Mouse (Mus musculus): Measurements from ENCODE around the gene Axdnd1.
A peak's percentile ranks its signal among the peaks of the same experiment; 100 is the strongest.
"Not testable (repeated sequence)": the region's sequence is repeated elsewhere in the genome, so short reads cannot be mapped to it uniquely, and the experiment has no call there.

Gene Axdnd1

DNA sequence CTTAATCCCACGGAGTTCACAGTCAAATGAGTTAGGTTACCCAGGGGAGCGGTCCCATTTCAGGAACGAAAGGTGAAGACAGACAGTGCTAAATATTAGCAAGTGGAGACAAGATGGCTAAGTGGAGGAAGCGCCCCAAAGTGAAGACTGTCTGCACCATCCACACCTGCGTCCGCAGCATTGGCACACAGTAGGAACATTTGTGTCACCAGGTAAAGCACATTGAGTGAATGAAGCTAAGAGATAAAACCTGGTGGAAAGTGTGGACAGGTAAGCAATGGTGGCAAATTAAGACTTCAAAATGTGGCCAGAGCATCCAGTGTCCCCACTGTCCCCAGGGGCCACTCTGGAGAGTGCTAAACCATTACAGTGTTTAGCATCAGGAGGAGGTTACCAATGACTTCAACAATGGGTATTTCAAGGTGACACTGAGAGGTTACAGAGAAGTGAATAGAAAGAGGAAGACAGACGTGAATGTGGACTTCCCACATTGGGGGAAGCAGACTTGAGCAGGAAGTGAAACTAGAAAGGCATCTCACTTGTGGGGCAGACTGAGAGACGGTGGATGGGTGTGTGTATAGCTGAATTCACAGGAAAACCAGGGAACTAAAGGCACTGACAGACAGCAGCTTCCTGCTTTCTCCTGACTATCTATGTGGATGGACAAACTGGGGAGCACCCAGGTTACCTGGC, 16.2 kb upstream of the Axdnd1 start:
- peak in 1 of 2 experiments; percentile 27 for DNase-seq

DNA sequence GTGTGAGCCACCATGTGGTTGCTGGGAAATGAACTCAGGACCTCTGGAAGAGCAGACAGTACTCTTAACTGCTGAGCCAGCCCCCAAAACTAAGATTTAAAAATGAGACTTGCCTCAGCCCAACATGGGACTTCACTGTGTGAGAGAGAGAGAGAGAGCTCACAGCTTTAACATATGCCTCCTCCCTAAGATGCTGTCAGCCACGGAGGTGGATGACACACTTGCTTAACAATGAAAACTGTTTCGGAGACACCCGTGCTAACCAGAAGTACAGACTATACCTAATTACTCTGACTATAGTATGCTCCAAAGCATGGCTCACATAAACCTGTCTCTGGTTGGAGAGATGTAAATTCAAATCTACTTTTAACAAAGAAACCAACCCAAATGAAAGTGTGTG, 12.5 kb upstream of the Axdnd1 start:
- no peak for DNase-seq

DNA sequence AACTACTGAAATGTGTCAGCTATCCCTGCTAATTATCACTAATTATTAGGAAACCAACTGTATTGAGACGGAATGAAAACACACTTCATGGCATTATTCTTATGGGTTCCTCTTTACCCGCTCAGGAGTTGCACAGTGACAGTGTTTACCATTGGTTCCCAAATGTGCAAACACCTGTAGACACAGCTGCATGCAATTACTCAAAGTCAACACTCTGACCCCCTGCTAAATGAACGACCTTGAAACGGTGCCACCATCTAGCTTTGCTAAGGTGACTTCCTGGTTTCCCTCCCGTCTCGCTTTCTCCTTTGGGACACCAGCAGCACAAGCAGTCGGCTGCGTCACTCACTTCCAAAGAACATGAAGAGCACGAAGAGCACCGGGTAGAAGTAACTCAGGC, 11.5 kb upstream of the Axdnd1 start:
- DNase-seq: peak in 1 of 2 experiments; percentile 16

DNA sequence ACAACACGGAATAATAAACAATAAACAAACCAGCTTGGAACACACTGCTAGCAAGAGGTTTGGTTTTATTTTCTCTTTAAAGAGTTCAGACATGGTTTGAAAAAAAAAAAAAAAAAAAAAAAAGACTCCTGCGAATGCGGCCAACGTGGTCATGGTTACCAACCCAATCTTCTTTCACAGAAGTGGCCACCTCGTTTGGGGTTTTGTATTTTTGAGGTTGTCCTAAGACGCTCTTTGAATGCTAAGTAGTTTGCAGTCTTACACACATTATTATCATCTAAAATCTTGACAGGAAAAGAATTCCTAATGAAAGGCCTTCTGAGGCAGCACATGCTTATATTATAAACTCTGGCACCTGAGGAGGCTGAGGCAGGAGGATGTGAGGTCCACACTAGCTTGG, 7.5 kb upstream of the Axdnd1 start:
- DNase-seq: no peak

DNA sequence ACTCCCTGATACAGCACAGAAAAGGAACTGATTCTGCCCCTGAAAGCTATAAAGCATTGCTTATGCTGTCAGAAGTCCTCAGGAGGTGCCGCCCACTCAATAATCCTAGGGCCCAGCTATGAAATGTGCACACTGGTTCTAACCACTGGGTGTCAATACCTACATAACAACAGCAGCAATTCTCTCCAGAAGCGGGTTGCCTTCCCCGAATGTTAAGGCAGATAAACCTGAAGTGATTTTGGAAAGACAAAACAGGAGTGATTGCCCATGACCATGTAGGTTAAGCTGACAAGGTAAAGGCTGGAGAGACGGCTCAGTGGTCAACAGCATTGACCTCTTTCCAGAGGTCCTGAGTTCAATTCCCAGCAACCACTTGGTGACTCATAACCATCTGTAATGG, 4.8 kb upstream of the Axdnd1 start:
- DNase-seq: no peak

DNA sequence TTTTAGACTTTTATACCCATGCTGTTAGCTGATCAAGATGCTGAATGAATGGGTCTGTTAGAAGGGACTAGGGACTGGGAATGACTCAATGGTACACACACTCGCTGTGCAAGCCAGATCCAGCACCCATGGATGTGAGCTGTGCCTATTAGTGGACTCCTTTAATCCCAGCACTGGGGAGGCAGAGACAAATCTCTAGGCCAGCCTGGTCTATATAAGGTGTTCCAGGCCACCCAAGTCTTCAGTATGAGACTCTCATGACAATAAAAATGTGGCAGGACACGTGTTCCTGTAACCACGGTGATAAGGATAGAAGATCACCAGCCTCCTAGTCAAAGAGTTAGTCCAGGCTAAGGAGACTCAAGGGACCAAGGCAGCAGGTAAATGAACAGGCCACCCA, 3.1 kb upstream of the Axdnd1 start:
- DNase-seq: no peak

DNA sequence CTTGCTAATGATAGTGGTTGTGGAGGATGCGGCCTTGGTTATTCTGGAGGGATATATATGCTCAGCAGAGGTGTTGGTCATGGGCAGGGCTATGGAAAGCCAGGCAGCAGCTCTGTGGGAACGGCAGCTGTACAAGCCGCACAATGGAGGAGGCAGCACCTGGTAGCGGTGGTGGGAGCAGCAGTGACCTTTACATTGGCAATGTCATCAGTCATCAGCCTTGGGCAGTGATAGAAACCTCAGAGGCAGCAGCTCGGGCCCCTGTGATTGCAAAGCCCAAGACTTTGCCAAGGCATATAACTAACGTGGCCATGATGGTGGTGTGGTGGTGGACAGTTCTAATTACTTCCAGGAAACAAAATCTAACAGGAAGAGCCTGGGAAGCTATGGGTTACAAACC, 2.5 kb upstream of the Axdnd1 start:
- DNase-seq: no peak

DNA sequence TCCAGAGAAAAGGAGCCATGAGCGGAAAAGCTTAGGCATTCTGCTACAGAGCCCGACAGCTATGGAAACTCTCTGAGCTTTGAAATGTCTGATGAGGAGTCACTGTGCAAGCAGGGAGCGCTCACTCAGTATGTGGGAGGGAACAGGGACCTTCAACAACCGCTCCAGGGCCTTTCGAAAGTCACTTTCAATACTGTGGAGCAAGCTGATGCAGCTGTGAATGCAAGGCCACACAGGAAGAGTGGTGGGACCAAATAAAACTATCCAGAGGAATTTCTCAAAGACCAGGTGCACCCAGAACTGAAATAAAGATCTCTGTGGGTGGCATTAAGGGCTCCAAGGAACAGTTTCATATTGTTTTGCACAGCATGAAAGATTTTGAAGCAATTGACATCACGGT, 1.9 kb upstream of the Axdnd1 start:
- no peak for DNase-seq

DNA sequence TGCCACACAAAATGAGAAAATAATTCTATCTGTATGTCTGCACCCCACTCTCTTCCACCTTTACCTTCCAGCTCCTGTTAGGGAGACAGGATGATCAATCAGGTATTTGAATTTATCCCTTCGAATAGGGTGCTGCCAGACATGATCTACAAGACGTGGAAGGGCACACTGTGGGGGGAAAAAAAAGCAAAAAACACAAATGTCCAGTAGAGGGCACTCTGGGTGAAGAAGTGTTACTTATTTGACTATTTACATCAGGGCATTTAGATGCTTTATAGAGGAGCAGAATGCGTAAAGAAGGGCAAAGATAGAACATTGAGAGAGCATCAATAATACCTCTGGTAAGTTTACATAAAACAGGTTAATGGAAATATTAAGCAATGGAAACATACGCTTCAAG, 2.8 kb downstream of the Axdnd1 start:
- DNase-seq: peak in 1 of 2 experiments; percentile 45

DNA sequence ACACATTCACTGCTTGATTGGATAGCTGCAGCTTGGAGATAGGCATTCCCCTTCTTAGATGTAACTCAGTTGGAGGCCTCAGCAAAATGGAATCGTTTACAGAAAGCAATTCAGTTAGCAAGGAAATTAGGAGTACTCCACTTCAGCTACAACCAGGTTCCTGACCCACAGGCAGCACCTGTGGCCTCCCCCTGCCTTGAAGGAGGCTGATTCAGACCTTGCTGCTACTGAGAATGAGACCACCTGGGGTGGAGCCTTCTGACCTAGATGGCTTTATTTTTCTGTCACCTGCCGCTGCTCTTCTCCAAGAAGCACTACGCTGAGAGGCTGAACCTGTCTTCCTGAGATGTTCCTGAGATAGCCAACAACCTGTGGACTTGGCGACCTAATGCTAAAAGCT, 12.4 kb downstream of the Axdnd1 start:
- DNase-seq: no peak

DNA sequence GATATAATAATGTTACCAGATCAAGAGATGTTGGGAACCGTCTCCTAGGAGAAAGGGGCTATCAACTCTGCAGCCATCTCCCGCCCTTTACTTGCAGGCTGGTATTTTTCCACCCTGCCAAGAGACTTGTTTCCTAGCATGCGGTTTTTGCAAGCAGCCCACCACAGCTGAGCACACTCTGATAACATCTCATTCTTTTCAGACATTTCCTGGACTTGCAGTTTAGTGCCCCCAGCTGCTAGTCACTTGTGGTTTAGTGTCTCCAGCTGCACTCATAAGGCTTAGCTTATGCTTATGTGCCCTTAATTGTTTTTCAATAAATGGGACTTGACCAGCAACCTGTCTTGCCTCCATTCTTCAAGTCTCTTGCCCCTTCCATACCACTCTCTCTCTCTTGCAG, 13.0 kb downstream of the Axdnd1 start:
- no peak for DNase-seq

DNA sequence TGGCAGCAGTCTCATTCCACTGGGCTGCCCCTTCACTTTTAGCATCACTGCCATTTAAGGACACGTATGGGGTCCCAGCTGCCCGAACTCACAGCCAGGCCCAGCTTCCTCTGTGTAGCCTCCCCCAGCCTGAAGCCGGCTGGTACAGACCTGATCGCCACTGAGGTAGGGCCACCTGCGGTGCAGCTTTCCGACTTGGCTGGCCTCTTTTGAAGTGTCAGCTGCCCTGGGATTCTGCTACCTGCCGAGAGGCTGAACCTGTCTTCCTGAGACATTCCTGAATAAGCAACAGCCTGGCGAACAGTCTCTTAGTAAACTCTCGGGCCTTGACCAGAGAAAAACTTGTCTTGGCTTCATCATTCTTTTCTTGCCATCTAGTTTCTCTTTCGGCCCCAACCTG, 17.7 kb downstream of the Axdnd1 start:
- DNase-seq: no peak

DNA sequence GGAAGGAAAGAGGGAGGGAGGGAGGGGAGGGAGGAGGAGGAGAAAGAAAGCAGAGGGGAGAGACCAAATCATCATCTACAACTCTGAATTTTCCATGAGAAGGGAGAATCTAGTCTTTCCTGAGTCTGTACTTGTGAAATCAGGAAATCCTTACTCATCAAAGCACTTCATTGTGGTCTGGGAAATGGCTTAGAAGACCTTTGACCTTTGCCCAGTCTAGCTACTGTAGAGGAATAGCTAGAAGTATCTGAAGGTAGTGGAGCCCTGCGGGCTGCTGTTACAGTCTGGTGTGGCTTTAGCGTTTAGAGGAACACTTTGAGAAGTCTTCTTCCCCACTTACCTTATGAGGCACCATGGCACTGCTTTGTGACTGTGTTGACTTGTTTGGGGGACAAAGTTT, 18.5 kb downstream of the Axdnd1 start:
- no peak for DNase-seq

DNA sequence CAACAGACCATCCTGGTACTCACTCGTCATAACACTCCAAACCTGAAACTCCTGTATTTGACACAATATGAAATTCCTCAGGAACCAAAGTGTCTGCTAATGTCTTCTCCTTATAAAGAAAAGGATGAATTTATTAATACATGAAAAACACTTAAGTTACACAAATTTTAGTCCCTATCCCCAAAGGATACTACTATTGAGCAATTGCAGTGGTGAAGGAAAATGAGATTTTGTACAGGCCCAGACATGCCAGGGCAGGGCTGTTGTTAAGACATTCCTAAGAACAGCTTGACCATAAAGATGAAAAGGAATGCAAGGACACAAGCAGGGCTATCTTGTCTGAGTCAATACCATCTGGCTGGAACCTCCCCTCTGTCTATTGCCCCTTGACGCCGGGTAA, 20.8 kb downstream of the Axdnd1 start:
- DNase-seq: not testable (repeated sequence)

DNA sequence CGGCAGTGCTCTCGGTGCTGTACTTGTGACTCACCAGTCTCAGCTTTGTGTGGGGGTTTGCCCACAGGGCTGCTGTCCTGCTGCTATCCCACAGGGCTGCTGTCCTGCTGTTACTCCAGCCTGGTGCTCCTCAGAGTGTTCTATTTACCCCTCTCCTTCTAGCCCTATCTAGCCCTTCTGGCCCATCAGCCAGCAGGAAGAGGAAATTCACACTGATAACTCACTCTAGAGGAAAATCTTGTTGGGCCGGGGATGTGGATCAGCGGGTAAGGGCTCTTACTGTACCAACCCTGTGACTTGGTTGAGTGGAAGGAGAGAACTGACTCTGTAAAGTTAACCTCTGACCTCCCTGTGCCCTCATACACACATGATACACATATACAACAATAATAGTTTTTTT, 27.8 kb downstream of the Axdnd1 start:
- no peak for DNase-seq

DNA sequence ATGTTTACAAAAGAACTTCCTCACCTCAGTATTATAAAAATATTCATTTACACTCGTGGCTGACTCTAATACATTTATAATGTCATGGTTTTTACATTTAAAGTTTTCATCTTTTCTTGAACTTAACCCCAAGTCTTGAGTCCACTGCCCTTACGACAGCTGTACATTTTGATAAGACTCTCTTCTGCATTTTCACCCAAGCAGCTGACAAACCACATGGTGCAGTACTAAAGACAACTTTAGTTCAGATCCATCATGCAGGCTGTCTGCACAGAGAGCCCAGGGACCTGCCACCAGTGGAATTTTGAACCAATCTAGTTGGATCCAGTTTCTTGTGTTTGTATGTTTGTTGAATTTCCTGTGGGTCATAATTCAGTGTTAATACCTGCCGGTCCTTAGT, 34.1 kb downstream of the Axdnd1 start:
- DNase-seq: no peak

DNA sequence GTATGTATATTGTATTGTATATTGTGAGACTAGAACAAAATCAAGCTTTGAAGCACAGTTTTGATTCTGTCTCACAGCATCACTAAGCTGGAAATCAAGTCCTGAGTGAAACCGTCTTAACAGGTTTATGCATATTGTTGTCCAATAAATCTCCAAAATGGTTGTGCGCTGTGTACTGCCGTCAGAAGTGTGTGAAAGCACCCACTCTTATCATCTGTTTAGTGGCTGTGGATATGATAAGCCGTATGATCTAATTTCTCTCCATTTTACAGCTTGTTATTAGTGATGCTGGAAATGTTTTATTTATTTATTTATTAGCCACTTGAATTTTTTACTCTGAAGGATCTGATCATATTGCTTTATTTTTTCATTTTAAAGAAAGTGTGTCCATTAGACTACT, 34.7 kb downstream of the Axdnd1 start:
- DNase-seq: no peak

DNA sequence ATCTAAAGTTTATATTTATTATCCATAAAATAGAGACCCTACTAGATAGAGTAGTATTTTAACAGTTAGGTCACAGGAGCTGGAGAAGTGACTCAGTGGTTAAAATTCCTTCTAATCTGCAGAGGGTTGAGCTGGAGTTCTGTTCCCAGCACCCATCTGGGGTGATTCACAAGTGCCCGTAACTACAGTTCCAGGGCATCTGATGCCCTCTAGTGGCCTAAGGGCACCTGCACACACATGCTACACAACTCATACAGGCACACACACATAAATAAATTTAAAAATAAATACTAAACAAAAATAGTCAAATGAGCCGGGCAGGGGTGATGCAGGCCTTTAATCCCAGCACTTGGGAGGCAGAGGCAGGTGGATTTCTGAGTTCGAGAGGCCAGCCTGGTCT, 39.7 kb downstream of the Axdnd1 start:
- DNase-seq: no peak

DNA sequence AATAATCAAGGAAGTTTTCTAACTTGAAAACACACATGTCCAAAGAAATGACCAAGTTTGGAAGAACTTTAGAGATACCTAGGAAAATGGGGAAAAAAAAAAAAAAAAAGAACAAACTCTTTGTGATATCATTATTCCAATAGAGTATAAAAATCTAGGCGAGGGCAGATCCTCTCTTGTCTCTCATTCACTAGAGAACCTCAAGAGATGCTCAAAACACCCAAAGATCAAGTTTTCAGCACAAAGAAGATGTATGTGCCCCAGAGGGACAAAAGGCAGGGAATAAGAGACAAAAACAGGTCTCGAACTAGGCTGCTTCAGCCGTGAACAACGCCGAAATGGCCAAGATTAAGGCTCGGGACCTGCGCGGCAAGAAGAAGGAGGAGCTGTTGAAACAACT, 55.2 kb downstream of the Axdnd1 start, which contains the start of gene Gm2000:
Gm2000 (plus strand) TSS at position 301 of the 400 bp plus-strand sequence.
- no peak for DNase-seq

DNA sequence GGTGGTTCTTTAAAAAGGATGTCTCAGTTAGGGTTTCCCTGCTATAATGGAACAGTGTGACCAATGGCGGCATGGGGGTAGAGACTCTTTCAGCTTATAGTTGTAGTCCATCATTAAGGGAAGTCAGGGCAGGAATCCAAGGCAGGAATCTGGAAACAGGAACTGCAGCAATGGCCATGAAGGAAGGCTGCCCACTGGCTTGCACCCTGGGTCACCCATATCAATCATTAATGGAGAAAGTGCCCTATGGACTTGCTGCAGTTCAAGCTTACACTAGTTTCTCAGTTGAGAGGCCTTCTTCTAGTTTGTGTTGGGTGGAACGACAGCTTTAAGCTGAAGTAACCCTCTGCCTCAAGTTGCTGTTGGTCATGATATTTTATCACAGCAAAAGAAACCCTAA, 68.5 kb downstream of the Axdnd1 start:
- DNase-seq: no peak

DNA sequence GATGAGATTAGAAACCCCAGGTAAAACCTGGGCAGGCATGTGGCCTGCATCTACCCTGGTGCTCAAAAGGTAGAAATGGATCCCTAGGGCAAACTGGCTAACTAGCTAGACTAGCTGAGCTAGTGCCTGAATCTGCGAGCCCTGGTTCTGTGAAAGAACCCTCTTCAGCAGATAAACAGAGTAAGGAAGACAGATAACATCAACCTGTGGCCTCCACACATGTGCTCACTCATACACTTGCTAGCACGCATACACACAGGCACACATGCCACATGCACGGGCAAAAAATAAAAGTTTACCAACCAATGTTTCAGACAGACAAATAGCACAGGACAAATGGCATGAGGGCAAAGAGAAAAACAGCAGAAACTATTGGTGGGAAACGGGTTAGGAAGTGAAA, 70.5 kb downstream of the Axdnd1 start:
- DNase-seq: no peak

DNA sequence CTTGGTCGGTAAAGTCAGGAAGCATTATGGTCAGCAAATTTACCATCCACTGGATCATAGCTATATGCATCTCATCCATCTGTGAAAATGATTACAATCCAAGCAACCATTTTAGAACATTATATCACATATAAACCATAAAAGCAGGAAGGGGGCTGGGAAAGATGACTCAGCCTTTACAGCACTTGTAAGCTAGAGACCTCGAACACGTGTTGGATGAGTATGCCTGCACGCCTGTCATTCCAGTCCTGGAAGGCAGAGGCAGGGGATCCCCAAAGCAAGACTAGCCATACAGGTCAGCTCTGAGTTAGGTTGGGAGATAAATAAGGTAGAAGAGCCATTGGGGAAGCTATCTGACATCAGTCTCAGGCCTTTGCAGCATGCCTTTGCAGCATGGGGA, 71.9 kb downstream of the Axdnd1 start:
- no peak for DNase-seq

DNA sequence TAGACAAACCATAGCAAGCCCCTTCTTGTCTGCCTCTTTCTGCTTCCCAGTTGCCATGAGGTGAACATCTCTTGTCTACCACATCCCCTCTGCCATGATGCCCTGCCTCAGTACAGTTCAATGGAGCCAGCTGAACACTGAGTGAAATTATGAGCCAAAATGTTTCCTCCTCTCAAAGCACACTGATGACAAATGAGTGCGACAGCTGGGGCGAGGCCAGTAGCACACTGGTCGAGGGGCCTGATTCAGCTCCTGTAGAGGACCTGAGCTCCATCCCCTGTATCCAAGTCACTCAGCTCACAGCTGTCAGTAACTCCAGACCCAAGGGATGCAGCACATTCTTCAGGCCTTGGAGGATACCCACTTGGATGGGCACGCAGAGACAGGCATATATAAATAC, 75.3 kb downstream of the Axdnd1 start:
- DNase-seq: no peak

DNA sequence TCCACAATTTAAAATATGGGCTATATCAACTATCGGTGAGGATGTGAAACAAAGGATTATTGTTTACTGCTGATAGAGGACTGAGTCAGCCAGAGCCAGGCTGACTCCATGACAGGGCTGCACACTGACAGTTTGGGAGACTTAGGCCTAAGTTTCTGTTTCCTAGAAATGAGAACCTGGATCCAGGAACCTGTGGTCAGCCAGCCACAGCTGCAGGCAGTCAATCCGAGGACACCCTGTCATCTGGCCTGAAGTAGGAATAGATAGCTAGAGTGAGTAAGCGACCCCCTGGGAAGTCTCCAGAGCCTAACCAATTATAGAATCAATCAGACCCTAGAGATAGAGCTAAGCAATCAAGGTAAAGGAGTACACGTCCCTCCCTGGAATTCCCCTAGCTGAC, 76.5 kb downstream of the Axdnd1 start:
- no peak for DNase-seq

DNA sequence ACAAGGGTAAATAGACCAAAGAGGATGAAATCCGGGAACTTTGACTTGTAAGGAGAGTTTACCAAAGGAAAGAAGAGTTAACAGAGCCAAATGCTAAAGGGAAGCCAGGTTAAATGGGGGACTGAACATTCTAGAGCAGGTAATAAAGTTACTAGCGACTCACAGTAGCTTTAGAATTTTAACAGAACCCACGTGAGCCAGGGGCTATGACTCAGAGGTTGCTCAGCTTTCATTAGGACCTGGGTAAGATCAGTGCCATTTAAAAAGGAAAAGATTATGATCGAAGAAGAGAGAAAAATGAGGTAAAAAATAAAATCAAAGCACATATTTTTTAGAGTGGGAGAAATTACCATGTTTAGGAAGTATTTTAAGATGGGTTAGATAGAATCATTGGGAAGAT, 80.1 kb downstream of the Axdnd1 start:
- DNase-seq: no peak

DNA sequence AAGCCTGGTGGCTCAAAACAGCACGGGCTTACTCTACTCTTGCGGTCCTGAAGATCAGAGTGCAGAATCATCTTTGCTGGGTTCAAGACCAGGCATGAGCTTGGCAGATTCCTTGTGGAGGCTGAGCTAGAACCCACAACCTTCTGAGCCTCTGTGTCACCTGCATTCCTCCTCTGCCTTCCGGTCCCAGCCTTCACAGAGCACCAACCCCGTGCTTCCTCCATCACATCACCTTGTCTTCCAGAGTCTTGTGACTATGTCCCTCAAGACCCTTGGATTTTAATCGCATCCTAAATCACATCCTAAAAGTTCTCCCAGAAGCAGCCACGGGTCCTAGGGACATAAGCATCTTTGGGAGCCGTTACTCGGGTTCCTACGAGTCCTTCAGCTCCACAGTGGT, 97.8 kb downstream of the Axdnd1 start:
- DNase-seq: no peak

Data from lung, adult 18-20 months (tissue).